Mouse (Mus musculus): ENCODE results near the gene Il2ra.

The Il2ra gene

GRCm38 (mm10) chr2:11706030-11706745 lies 63.6 kb downstream of the Il2ra start:
- DNase-seq, result no peak

DNA sequence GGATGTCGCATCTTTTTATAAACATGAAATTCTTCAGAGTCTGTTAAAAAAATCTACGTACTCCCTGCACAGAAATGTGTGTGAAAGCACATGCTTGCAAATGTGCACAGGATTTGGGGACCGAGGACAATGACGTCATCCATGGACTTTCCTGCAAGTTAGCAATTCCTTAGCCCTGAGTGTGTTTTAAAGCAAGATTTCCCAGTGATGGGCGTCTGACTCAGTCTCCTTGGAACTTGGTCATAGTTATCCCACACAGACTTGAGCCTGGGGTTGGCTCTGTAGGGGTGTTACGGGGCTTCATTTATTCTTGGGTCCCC lies 64.1 kb downstream of the Il2ra start:
- no peak for DNase-seq

- DNase-seq, result no peak
These were observed 65.9 kb downstream of the Il2ra start for GRCm38 (mm10) chr2:11708538-11708937.

GRCm38 (mm10) chr2:11710101-11710500 lies 67.5 kb downstream of the Il2ra start:
- DNase-seq, result peak; percentile 24

GRCm38 (mm10) chr2:11712483-11712990 lies 69.9 kb downstream of the Il2ra start:
- DNase-seq, result no peak

DNA sequence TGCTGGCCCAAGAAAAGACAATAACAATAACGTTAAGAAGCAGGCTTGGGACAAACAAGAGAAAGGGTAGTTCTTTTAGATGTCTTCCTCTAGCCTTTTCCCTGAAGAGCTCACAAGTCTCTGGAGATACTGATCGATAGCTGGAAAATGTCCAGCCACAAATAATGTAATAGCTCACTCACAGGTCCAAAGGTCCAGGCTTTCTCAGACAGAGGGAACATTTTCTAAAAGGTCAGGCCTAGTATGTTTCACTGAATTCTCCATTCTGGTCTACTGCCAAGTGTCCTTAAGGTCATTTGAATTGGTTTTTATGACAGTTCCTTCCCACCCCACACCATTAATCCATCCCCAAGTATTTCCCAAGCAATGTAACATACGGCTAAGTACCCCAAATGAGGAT lies 70.4 kb downstream of the Il2ra start:
- peak; percentile 25 for DNase-seq

DNA sequence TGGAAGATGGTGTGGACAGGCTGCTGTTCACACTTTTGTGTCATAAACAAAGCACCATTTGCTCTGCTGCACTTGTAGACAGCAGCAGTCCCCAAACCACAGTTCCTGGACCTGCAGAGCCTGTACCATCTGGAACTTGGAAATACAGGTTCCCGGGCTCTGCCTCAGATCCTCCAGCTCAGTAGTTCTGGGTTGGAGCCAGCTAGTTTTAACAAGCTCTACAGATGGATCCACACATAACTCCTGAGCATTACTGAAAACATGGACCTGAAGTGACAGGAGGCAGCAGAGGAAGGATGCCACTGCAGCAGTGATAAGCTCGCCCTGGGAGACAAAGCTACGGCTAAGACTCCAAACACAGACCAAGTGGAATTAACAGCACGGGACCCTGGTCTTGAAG lies 71.9 kb downstream of the Il2ra start:
- DNase-seq, result no peak

- DNase-seq, result no peak
These were observed 76.0 kb downstream of the Il2ra start for GRCm38 (mm10) chr2:11718573-11718972.

DNA sequence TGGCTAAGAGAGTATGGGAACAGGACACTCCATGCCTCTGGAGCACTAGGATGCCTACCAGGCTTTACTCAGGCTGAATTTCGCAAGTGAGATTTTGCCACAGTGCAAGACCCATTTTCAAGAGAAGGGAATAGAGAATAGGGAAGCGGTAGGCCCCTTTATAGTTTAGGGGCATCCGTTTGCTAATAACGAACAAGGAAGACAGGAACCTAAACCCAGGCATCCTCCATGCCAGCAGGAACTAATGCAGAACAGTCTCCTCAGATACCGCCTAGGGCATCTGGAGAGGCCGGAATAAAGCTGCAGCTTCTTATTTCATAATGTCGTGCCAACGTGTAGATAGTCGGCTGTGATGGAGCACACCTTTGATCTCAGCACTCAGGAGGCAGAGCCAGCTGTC lies 80.0 kb downstream of the Il2ra start:
- no peak for DNase-seq

DNA sequence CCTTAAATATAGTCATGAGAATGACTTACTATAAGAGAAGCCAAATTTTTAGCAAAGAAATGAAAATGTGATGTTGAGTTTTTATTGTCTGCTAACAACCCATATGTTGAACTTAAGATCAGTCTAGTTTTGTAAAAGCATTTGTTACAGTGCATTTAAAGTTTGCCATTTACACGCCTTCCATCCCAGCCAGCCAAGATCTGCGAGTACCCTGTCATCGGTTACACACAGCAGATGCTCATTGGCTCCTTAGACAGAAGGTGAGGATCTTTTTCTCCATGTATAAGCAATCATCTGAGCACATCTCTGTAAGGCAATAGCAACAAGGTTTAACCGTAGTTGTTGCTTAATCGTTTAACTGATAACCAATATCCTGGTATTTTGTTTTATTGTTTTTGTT lies 85.0 kb downstream of the Il2ra start:
- no peak for DNase-seq

DNA sequence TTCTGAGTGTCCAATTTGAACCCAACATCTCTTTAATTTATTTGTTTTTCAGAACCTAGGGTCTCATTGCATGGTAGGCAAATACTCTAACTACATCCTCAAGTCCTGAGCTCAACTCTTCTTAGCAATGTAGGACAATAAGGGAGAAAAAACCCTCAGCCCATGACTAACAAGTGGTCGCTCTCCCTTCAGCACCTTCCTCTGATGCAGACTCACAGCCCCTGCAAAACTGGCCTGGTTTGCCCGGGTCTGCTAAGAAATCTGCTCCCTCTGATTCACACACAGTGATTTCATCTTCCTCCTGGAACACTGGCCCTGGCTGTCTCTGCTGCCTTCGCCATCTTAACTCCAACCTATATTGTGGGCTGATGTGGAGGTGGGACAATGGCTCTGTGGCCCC lies 86.5 kb downstream of the Il2ra start:
- no peak for DNase-seq

DNA sequence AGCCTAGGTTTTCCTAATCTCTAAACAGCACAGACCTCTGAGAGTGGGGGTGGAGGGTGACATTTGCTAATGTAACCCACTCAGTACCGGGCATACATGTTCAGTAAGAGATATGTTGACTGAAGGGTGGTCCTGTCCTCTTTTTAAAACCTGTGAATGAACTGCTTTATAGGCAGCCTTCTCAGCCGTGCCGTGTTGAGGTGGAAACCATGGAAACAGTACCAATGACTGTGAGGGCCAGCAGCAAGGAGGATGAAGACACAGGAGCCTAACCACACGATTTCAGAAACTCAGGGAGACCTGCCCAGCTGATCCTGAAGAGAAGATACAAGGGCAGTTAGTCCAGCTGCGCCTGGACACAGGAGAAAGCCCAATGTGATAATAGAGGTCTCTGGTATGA lies 90.4 kb downstream of the Il2ra start:
- DNase-seq, result no peak

- DNase-seq, result no peak
These were observed 93.2 kb downstream of the Il2ra start for GRCm38 (mm10) chr2:11735853-11736252.

DNA sequence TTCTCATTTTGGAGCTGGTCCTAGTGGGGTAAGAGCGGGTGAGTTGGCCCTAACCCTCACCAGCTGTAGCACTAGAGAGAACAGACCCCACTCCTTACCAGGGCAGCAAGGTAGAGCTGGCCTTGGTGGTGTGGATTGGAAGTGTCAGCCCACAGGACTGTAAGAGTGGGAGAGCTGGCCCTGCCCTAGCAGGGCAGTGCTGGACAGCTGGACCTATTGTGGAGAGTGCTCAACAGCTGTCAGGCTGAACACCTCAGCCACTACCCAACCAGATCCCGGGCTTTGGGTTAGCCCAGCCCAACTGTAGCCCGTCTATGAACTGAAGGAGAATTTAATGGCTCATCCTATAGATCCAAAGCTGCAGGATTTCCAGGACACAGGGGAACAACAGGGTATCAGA lies 96.2 kb downstream of the Il2ra start:
- no peak for DNase-seq

GRCm38 (mm10) chr2:11739516-11740051 lies 97.0 kb downstream of the Il2ra start:
- DNase-seq, result no peak

All from kidney, postnatal 14 days (tissue).